Mouse (Mus musculus): Measurements from ENCODE around the gene Crtc2. TPM values are rescaled to one million over a fixed set of nuclear protein-coding genes. Genes with fewer than 3 reads are reported as not detected.
"Not testable (repeated sequence)": the region's sequence is repeated elsewhere in the genome, so short reads cannot be mapped to it uniquely, and the experiment has no call there.

Gene Crtc2
- polyA plus RNA-seq, 1 experiment from 2014 or later, result 6.9 TPM

DNA sequence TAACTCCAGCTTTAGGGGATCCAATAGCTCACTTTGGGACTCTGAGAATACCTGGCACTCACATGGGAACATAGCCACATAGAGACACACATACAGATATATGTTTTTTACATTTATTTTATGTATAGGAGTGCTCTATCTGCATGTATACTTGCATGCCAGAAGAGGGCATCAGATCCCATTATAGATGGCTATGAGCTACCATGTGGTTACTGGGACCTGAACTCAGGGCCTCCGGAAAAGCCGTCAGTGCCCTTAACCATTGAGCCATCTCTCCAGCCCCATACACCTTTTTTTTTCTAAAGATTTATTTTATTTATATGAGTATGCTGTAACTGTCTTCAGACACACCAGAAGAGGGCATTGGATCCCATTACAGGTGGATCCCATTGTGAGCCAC, 30.2 kb downstream of the Crtc2 start:
- WGBS (ENCODE audit: insufficient replicate concordance), result 89% methylated on average over 2 of the region's 2 CpGs
- ATAC-seq (ENCODE audit: low read depth), result no peak
- Histone ChIP-seq H3K4me1 (ENCODE audit: control insufficient read depth, low read depth, low read length) (no peaks in the 10 kb centered on the region), H3K27me3 (ENCODE audit: control insufficient read depth, insufficient read depth, low read depth, low read length) (no peaks in the 10 kb centered on the region), H3K9me3 (replicated peaks; ENCODE audit: control insufficient read depth, low read length) (no peaks in the 10 kb centered on the region), H3K4me2 (ENCODE audit: low read depth, low read length) (no peak overlapping the region), H3K27ac (ENCODE audit: low read length) (no peak overlapping the region), H3K4me3 (ENCODE audit: low read depth, low read length) (no peak overlapping the region), H3K36me3 (ENCODE audit: control insufficient read depth, insufficient read depth) (peaks cover 2% of the 10 kb centered on the region; the same call in 1 of the 2 replicates), H3K9ac (ENCODE audit: low read depth, low read length) (no peak overlapping the region)

DNA sequence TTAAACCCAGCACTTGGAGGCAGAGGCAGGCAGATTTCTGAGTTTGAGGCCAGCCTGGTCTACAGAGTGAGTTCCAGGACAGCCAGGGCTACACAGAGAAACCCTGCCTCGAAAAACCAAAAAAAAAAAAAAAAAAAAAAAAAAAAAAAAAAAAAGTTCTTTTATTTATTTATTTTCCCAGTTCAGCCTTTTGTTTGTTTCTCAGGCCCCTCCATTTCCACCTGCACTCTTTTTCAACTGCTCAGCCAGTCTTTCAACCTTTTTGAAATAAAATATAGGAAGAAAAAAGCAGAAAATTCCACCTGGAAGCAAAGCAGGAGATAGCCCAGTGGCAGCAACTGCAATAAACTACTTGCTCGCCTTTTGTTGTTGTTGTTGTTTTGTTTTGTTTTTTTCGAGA, 35.4 kb downstream of the Crtc2 start:
- ATAC-seq (ENCODE audit: low read depth); H3K27ac ChIP-seq (ENCODE audit: low read length); H3K4me2 ChIP-seq (ENCODE audit: low read depth, low read length); H3K4me3 ChIP-seq (ENCODE audit: low read depth, low read length); H3K9ac ChIP-seq (ENCODE audit: low read depth, low read length); H3K27me3 ChIP-seq (ENCODE audit: control insufficient read depth, insufficient read depth, low read depth, low read length); H3K36me3 ChIP-seq (ENCODE audit: control insufficient read depth, insufficient read depth); H3K9me3 ChIP-seq (replicated peaks; ENCODE audit: control insufficient read depth, low read length); H3K4me1 ChIP-seq (ENCODE audit: control insufficient read depth, low read depth, low read length): not testable (repeated sequence)
- 45% methylated on average over 2 of the region's 3 CpGs for WGBS (ENCODE audit: insufficient replicate concordance)

DNA sequence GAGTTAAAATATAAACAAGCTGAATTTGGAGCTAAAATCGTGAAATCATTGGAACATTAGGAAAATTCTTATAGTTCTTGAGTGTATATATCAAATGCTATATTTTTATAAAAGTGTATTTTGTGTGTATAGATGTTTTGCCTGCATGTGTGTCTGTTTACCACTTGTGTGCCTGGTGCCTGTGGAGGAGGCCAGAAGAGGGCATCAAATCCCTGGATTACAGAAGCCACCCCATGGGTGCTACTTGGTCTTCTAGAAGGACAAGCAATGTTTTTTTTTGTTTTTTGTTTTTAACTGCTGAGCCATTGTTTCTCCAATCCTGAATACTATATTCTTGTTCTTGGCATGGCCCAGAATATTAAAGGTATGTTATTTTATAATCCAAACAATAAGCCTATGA, 36.6 kb downstream of the Crtc2 start:
- no peak overlapping the region for H3K27ac ChIP-seq (ENCODE audit: low read length)
- H3K9me3 ChIP-seq (replicated peaks; ENCODE audit: control insufficient read depth, low read length), result no peaks in the 10 kb centered on the region
- H3K4me3 ChIP-seq (ENCODE audit: low read depth, low read length), result no peak overlapping the region
- WGBS (ENCODE audit: insufficient replicate concordance), result 58% methylated on average over 1 of the region's 1 CpGs
- H3K4me1 ChIP-seq (ENCODE audit: control insufficient read depth, low read depth, low read length), result peaks cover 22% of the 10 kb centered on the region
- H3K27me3 ChIP-seq (ENCODE audit: control insufficient read depth, insufficient read depth, low read depth, low read length), result no peaks in the 10 kb centered on the region
- H3K36me3 ChIP-seq (ENCODE audit: control insufficient read depth, insufficient read depth), result no peaks in the 10 kb centered on the region
- H3K9ac ChIP-seq (ENCODE audit: low read depth, low read length), result no peak overlapping the region
- no peak overlapping the region for H3K4me2 ChIP-seq (ENCODE audit: low read depth, low read length)
- no peak for ATAC-seq (ENCODE audit: low read depth)

DNA sequence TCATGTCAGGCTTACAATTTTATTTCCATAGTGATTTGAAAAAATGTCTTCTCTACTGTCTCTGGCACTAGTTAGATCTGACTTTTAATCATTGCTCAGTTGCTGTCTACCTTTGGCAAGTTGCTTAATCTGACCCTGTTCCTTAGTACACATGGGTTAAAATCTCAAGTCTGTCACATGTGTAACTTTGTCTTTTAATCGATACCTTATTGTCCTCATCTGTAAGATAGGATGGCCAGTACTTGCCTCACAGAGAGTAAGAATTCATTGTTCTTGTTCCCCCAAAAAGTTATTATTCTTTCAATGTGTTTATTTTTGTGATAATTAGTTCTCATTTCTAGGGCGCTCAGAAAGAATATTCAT, 38.0 kb downstream of the Crtc2 start:
- H3K27me3 ChIP-seq (ENCODE audit: control insufficient read depth, insufficient read depth, low read depth, low read length), result no peaks in the 10 kb centered on the region
- H3K36me3 ChIP-seq (ENCODE audit: control insufficient read depth, insufficient read depth), result no peaks in the 10 kb centered on the region
- peak overlapping the region; percentile 96 for H3K27ac ChIP-seq (ENCODE audit: low read length)
- peak overlapping the region; percentile 75 for H3K9ac ChIP-seq (ENCODE audit: low read depth, low read length)
- no peak for ATAC-seq (ENCODE audit: low read depth)
- H3K4me2 ChIP-seq (ENCODE audit: low read depth, low read length), result peak overlapping the region; percentile 90
- WGBS (ENCODE audit: insufficient replicate concordance), result 22% methylated on average over 2 of the region's 2 CpGs
- H3K4me3 ChIP-seq (ENCODE audit: low read depth, low read length), result peak overlapping the region; percentile 93
- H3K9me3 ChIP-seq (replicated peaks; ENCODE audit: control insufficient read depth, low read length), result no peaks in the 10 kb centered on the region
- H3K4me1 ChIP-seq (ENCODE audit: control insufficient read depth, low read depth, low read length), result peaks cover 27% of the 10 kb centered on the region

DNA sequence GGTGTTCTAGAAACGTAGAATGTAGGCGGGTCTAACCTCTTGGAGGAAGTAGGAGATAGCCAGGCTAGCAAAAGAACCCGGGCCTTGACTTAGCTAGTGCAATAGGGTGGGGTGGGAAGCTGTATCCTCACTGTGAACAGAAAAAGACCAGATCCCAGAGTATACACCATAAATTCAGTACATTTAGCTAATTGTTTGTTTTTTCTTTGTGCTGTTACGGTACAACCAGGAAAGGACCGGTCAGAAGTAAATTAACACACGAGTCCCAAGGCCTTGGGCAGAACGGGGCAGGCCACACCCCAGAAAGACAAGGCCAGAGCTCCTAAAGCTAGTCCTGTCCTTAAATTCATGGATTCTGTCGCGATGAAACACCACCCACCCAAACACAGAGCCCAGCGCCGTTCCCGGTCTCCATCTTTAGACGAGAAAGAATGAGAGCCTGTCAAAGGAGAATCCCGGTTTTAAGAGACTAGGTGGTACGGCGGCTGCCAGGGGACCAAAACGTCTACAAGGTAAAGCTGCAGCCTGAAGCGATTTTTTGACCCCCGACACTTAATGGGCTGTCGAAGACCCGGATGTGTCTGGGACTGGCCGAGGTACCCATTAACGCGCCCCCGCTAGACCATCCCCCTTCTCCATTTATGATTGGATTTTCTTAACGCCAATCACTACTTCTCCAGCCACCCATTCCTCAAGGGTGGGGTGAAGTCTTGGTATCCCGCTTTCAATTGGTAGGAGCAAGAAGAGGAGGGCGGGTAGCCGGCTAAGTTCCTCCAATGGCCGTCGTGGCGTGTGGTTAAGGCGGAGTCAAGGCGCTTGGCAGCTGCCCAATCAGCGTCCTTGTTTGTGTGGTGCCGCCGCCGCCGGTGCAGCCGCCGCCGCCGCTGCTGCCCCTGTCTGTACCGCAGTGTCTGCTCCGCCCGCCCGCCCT, 38.6 kb downstream of the Crtc2 start, which contains the start of gene Gatad2b:
Gatad2b (plus strand) TSS at position 834 of the 931 bp plus-strand sequence.
- WGBS (ENCODE audit: insufficient replicate concordance), result under 1% methylated on average over 44 of the region's 47 CpGs

DNA sequence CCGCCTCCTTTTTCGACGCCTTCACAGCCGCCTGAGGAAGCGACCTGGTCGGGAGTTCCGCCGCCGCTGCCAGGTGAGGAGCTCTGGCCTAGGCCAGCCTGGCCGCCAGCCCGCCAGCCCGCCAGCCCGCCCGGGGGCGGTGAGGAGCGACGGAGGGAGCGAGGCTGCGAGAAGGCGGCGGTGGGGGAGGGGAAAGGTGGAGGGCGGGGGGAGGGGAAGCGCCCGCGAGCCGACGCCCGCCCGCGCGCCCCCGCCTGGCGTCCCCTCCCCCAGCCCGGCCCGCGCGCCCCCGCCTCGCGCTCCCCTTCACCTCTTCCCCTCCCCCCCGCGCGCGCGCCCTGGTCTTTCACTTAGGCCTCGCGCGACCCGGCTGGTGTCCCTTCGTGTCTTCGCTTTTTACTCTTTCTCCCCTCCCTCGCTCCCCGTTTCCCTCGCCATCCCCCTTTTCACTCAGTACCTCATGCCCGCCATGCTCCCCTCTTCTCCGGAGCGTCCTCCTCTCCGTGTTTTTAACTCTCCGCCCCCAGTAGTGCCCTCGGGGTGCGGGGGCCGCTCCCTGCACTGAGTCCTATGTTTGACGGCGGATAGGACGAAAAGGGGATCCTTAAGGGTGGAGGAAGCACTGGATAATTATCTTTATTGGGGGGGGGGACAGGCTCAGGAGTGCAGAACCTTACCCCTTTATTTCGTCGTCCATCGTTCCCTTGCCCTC, 39.5 kb downstream of the Crtc2 start:
- under 1% methylated on average over 26 of the region's 68 CpGs for WGBS (ENCODE audit: insufficient replicate concordance)
- ATAC-seq (ENCODE audit: low read depth), result peak; percentile 9
- Histone ChIP-seq H3K4me2 (ENCODE audit: low read depth, low read length) (peak overlapping the region; percentile 81), H3K36me3 (ENCODE audit: control insufficient read depth, insufficient read depth) (no peaks in the 10 kb centered on the region), H3K9me3 (replicated peaks; ENCODE audit: control insufficient read depth, low read length) (no peaks in the 10 kb centered on the region), H3K27me3 (ENCODE audit: control insufficient read depth, insufficient read depth, low read depth, low read length) (no peaks in the 10 kb centered on the region), H3K9ac (ENCODE audit: low read depth, low read length) (peak overlapping the region; percentile 95), H3K27ac (ENCODE audit: low read length) (peak overlapping the region; percentile 97), H3K4me1 (ENCODE audit: control insufficient read depth, low read depth, low read length) (peaks cover 27% of the 10 kb centered on the region), H3K4me3 (ENCODE audit: low read depth, low read length) (peak overlapping the region; percentile 93)

More for the DNA sequence above, 38.6 kb downstream of the Crtc2 start, which contains the start of gene Gatad2b:
- no peaks in the 10 kb centered on the region for H3K27me3 ChIP-seq (ENCODE audit: control insufficient read depth, insufficient read depth, low read depth, low read length)
- H3K4me2 ChIP-seq (ENCODE audit: low read depth, low read length), result peak within 1 kb of the TSS; percentile 90
- peak; percentile 96 for ATAC-seq (ENCODE audit: low read depth)
- H3K9ac ChIP-seq (ENCODE audit: low read depth, low read length), result peak within 1 kb of the TSS; percentile 95
- peak within 1 kb of the TSS; percentile 97 for H3K27ac ChIP-seq (ENCODE audit: low read length)
- H3K4me3 ChIP-seq (ENCODE audit: low read depth, low read length), result peak within 1 kb of the TSS; percentile 93
- no peaks in the 10 kb centered on the region for H3K9me3 ChIP-seq (replicated peaks; ENCODE audit: control insufficient read depth, low read length)
- peaks cover 27% of the 10 kb centered on the region for H3K4me1 ChIP-seq (ENCODE audit: control insufficient read depth, low read depth, low read length)
- no peaks in the 10 kb centered on the region for H3K36me3 ChIP-seq (ENCODE audit: control insufficient read depth, insufficient read depth)

DNA sequence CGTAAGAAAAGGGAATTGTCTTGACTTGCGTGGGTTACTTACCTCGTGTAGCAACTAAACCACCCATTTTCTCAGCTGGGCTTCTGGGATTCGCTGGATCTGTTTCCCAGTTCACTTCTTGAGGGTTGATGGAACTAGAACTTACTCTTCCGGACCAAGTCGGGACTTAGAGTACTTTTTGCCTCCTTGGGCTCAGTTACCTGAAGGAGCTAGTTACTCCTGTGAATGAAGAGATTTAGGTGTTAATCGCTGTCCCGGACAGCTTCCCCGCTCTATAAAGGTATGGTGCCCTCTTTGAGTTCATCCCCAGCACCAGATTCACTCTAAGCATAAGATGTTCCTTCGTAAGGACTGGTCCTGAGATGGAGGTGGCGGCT, 40.1 kb downstream of the Crtc2 start:
- H3K4me3 ChIP-seq (ENCODE audit: low read depth, low read length), result peak overlapping the region; percentile 93
- peak overlapping the region; percentile 97 for H3K27ac ChIP-seq (ENCODE audit: low read length)
- H3K27me3 ChIP-seq (ENCODE audit: control insufficient read depth, insufficient read depth, low read depth, low read length), result no peaks in the 10 kb centered on the region
- H3K9ac ChIP-seq (ENCODE audit: low read depth, low read length), result peak overlapping the region; percentile 95
- H3K36me3 ChIP-seq (ENCODE audit: control insufficient read depth, insufficient read depth), result no peaks in the 10 kb centered on the region
- peaks cover 27% of the 10 kb centered on the region for H3K4me1 ChIP-seq (ENCODE audit: control insufficient read depth, low read depth, low read length)
- H3K9me3 ChIP-seq (replicated peaks; ENCODE audit: control insufficient read depth, low read length), result no peaks in the 10 kb centered on the region
- peak overlapping the region; percentile 81 for H3K4me2 ChIP-seq (ENCODE audit: low read depth, low read length)
- ATAC-seq (ENCODE audit: low read depth), result no peak
- 7% methylated on average over 11 of the region's 11 CpGs for WGBS (ENCODE audit: insufficient replicate concordance)

DNA sequence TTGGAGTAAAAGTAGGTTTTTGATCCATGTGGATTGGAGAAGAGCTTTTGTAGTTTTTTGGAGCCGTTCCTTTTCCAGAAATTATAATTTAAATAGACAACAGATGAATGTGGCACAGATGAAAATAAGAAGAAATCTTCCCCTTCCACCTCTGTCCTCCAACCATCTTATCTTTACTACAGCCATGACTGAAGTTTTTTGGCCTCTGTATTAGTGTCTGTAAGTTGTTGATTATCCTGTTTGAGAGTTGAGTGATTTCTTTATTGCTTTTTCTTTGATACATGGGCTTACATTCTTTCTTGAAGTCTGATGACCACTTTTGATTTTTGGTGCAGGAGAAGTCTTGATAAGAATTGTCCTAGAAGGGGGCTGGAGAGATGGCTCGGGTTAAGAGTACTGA, 40.7 kb downstream of the Crtc2 start:
- no peaks in the 10 kb centered on the region for H3K27me3 ChIP-seq (ENCODE audit: control insufficient read depth, insufficient read depth, low read depth, low read length)
- WGBS (ENCODE audit: insufficient replicate concordance), result 32% methylated on average over 2 of the region's 2 CpGs
- H3K9ac ChIP-seq (ENCODE audit: low read depth, low read length), result peak overlapping the region; percentile 95; the same call in 1 of the 2 replicates
- H3K4me3 ChIP-seq (ENCODE audit: low read depth, low read length), result peak overlapping the region; percentile 93
- H3K27ac ChIP-seq (ENCODE audit: low read length), result peak overlapping the region; percentile 97
- no peak for ATAC-seq (ENCODE audit: low read depth)
- H3K4me2 ChIP-seq (ENCODE audit: low read depth, low read length), result peak overlapping the region; percentile 81
- H3K9me3 ChIP-seq (replicated peaks; ENCODE audit: control insufficient read depth, low read length), result no peaks in the 10 kb centered on the region
- H3K4me1 ChIP-seq (ENCODE audit: control insufficient read depth, low read depth, low read length), result peaks cover 27% of the 10 kb centered on the region
- no peaks in the 10 kb centered on the region for H3K36me3 ChIP-seq (ENCODE audit: control insufficient read depth, insufficient read depth)

DNA sequence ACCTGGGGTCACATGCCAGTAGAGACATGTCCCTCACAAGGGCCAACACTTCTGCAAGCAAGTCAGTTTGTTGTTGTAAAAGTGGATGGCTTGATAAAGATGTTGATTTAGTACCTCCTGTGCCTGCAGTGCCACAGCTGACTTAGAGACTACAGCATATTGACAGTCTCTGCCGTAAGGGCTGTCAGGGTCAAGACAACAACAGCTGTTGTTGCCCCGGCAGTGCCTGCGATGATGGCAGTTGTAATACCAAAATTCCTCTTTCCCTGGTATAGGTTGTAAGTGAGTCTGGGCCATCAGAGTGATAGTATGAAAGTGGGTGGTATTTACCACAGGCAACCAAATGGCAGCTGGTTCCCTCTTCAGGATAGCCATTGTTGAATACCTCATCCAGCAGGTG, 51.8 kb downstream of the Crtc2 start:
- Histone ChIP-seq H3K27me3 (ENCODE audit: control insufficient read depth, insufficient read depth, low read depth, low read length) (no peaks in the 10 kb centered on the region), H3K36me3 (ENCODE audit: control insufficient read depth, insufficient read depth) (no peaks in the 10 kb centered on the region), H3K4me3 (ENCODE audit: low read depth, low read length) (no peak overlapping the region), H3K4me1 (ENCODE audit: control insufficient read depth, low read depth, low read length) (no peaks in the 10 kb centered on the region; the same call in 1 of the 2 replicates), H3K27ac (ENCODE audit: low read length) (no peak overlapping the region), H3K4me2 (ENCODE audit: low read depth, low read length) (no peak overlapping the region), H3K9me3 (replicated peaks; ENCODE audit: control insufficient read depth, low read length) (no peaks in the 10 kb centered on the region), H3K9ac (ENCODE audit: low read depth, low read length) (no peak overlapping the region)
- no peak for ATAC-seq (ENCODE audit: low read depth)
- 84% methylated on average over 3 of the region's 3 CpGs for WGBS (ENCODE audit: insufficient replicate concordance)

Data from liver, embryonic 16.5 days (tissue).